Mouse (Mus musculus): ENCODE results near the gene Csad.
"Not testable (repeated sequence)": the region's sequence is repeated elsewhere in the genome, so short reads cannot be mapped to it uniquely, and the experiment has no call there.

Csad gene

GRCm38 (mm10) chr15:102233896-102234295 is 29.4 kb upstream of the Csad start:
- DNase-seq (ENCODE audit: low read depth) = no peak

GRCm38 (mm10) chr15:102232764-102233163 is 28.2 kb upstream of the Csad start:
- DNase-seq (ENCODE audit: low read depth) = no peak

- DNase-seq (ENCODE audit: low read depth) = no peak
Measured at GRCm38 (mm10) chr15:102231748-102232147, 27.2 kb upstream of the Csad start, which contains the start of gene Itgb7. Itgb7 (minus strand) TSS chr15:102231944.

- DNase-seq (ENCODE audit: low read depth) = no peak
Measured at GRCm38 (mm10) chr15:102230408-102231321, 26.1 kb upstream of the Csad start.

- DNase-seq (ENCODE audit: low read depth) = not testable (repeated sequence)
Measured at GRCm38 (mm10) chr15:102225619-102226018, 21.1 kb upstream of the Csad start.

- no peak for DNase-seq (ENCODE audit: low read depth)
Measured at GRCm38 (mm10) chr15:102224992-102225617, 20.6 kb upstream of the Csad start.

- DNase-seq (ENCODE audit: low read depth) = no peak
Measured at GRCm38 (mm10) chr15:102224186-102224991, 19.9 kb upstream of the Csad start.

GRCm38 (mm10) chr15:102222386-102222785 is 17.9 kb upstream of the Csad start:
- no peak for DNase-seq (ENCODE audit: low read depth)

- no peak for DNase-seq (ENCODE audit: low read depth)
Measured at GRCm38 (mm10) chr15:102217325-102217724, 12.8 kb upstream of the Csad start.

- DNase-seq (ENCODE audit: low read depth) = no peak
Measured at GRCm38 (mm10) chr15:102216459-102217228, 12.1 kb upstream of the Csad start.

- DNase-seq (ENCODE audit: low read depth) = no peak
Measured at GRCm38 (mm10) chr15:102215624-102216023, 11.1 kb upstream of the Csad start.

- no peak for DNase-seq (ENCODE audit: low read depth)
Measured at GRCm38 (mm10) chr15:102214132-102214531, 9.6 kb upstream of the Csad start.

- DNase-seq (ENCODE audit: low read depth) = no peak
Measured at GRCm38 (mm10) chr15:102211895-102212294, 7.4 kb upstream of the Csad start.

GRCm38 (mm10) chr15:102210816-102211215 is 6.3 kb upstream of the Csad start:
- DNase-seq (ENCODE audit: low read depth) = no peak

GRCm38 (mm10) chr15:102209114-102209513 is 4.6 kb upstream of the Csad start:
- no peak for DNase-seq (ENCODE audit: low read depth)

GRCm38 (mm10) chr15:102208092-102208561 is 3.6 kb upstream of the Csad start:
- DNase-seq (ENCODE audit: low read depth) = no peak

- DNase-seq (ENCODE audit: low read depth) = no peak
Measured at GRCm38 (mm10) chr15:102207351-102207750, 2.8 kb upstream of the Csad start.

GRCm38 (mm10) chr15:102205779-102206178 is 1.3 kb upstream of the Csad start:
- DNase-seq (ENCODE audit: low read depth) = no peak

GRCm38 (mm10) chr15:102203835-102204381 is 616 bp downstream of the Csad start:
- peak; percentile 50 for DNase-seq (ENCODE audit: low read depth)

GRCm38 (mm10) chr15:102202971-102203834 is 1.3 kb downstream of the Csad start, which contains the start of gene Zfp740:
Zfp740 (plus strand) TSS chr15:102203249.
- DNase-seq (ENCODE audit: low read depth) = peak; percentile 93

Measured in fibroblast of lung, adult 2 months (primary cell).